ENCODE assay signal across 34 mouse cellular contexts in genomic region chr16:24225897-24226296, GRCm38 (mm10).
"Had no signal": no experiment of that assay in that cellular context is flagged by ENCODE, and none has a peak within 500 bp of the region (broad histone marks: within the 10 kb centered on the region; RNA-seq: fewer than 3 reads in every experiment).

No protein-coding gene starts in this region.

- H3K4me2 ChIP-seq: heart, embryonic 11.5 days; heart, embryonic 12.5 days; heart, embryonic 13.5 days; heart, embryonic 15.5 days; hindbrain, embryonic 12.5 days; hindbrain, embryonic 13.5 days; hindbrain, embryonic 14.5 days; hindbrain, embryonic 15.5 days; intestine, embryonic 15.5 days; kidney, embryonic 15.5 days had no signal

- DNase-seq: heart, adult 2 months; heart, postnatal 10 days; heart, postnatal 14 days; heart, postnatal 36 days; heart, postnatal 4 days; kidney, adult 11 months; kidney, adult 18-20 months; kidney, adult 2 months; kidney, adult 8-10 months; kidney, adult 9 months; kidney, postnatal 10 days; kidney, postnatal 14 days; kidney, postnatal 25 days; kidney, postnatal 36 days; kidney, postnatal 4 days; layer of hippocampus, adult 9-11 months had no signal

- H3K27ac ChIP-seq: heart, adult 2 months; heart, embryonic 10.5 days; heart, embryonic 13.5 days; heart, embryonic 15.5 days; hindbrain, embryonic 10.5 days; hindbrain, embryonic 12.5 days; hindbrain, embryonic 13.5 days; hindbrain, embryonic 14.5 days; hindbrain, embryonic 15.5 days; hindbrain, postnatal 0 days; intestine, embryonic 15.5 days; kidney, embryonic 15.5 days; kidney, postnatal 0 days; layer of hippocampus, adult 2 months had no signal

- H3K27me3 ChIP-seq: heart, embryonic 12.5 days; heart, embryonic 13.5 days; heart, embryonic 15.5 days; hindbrain, embryonic 12.5 days; hindbrain, embryonic 13.5 days; hindbrain, embryonic 15.5 days; intestine, embryonic 15.5 days; kidney, embryonic 15.5 days had no signal

- H3K4me1 ChIP-seq: heart, embryonic 10.5 days; heart, embryonic 12.5 days; heart, embryonic 13.5 days; heart, embryonic 15.5 days; hindbrain, embryonic 10.5 days; hindbrain, embryonic 12.5 days; hindbrain, embryonic 15.5 days; intestine, embryonic 15.5 days; kidney, embryonic 15.5 days had no signal

- H3K36me3 ChIP-seq: heart, embryonic 10.5 days; heart, embryonic 12.5 days; heart, embryonic 13.5 days; heart, embryonic 15.5 days; hindbrain, embryonic 10.5 days; hindbrain, embryonic 12.5 days; hindbrain, embryonic 13.5 days; hindbrain, embryonic 15.5 days; intestine, embryonic 15.5 days; kidney, embryonic 15.5 days had no signal

- ATAC-seq: hindbrain, embryonic 16.5 days; hindbrain, postnatal 0 days; inflammation-experienced regulatory T-cells, adult 6 months; intestine, embryonic 15.5 days; intestine, postnatal 0 days had no signal

- H3K4me3 ChIP-seq: heart, adult 2 months; heart, embryonic 10.5 days; heart, embryonic 12.5 days; heart, embryonic 13.5 days; heart, embryonic 15.5 days; hindbrain, embryonic 10.5 days; hindbrain, embryonic 12.5 days; hindbrain, embryonic 13.5 days; hindbrain, embryonic 15.5 days; intestine, embryonic 15.5 days; kidney, embryonic 15.5 days; layer of hippocampus, adult 2 months had no signal

- H3K9me3 ChIP-seq: heart, embryonic 10.5 days; heart, embryonic 12.5 days; heart, embryonic 13.5 days; heart, embryonic 15.5 days; hindbrain, embryonic 10.5 days; hindbrain, embryonic 12.5 days; hindbrain, embryonic 13.5 days; hindbrain, embryonic 15.5 days; intestine, embryonic 15.5 days; kidney, embryonic 15.5 days had no signal

- H3K9ac ChIP-seq: heart, embryonic 12.5 days; heart, embryonic 13.5 days; heart, embryonic 15.5 days; hindbrain, embryonic 12.5 days; hindbrain, embryonic 13.5 days; hindbrain, embryonic 14.5 days; hindbrain, embryonic 15.5 days; intestine, embryonic 15.5 days; kidney, embryonic 15.5 days had no signal
